Mouse (Mus musculus): ENCODE data around the gene Lce1e. TPM values are rescaled to one million over a fixed set of nuclear protein-coding genes. Genes with fewer than 3 reads are reported as not detected.
"Not testable (repeated sequence)": the region's sequence is repeated elsewhere in the genome, so short reads cannot be mapped to it uniquely, and the experiment has no call there.

Lce1e gene
- polyA plus RNA-seq (2012; ENCODE audit: insufficient read depth, insufficient read length, missing spikeins) = not detected in 2 replicates

DNA sequence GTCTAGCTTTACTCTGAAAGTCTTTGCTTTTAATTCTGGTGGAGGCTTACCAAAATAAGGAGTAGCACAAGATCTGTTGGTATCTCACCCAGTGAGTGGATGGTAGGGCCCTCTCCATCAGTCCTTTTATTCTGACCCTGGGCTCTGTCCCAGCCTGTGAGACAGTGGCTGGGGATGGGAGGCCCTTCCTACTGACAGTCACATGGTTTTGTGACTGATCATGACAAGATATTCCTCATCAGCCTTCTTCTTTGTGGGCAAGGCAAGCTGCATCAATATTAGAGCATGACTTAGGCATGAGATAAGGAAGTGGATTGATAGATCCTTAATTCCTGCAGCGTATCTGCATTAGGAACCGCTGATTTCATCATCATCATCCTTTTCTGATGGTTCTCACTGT lies at the start of gene Lce1e:
Gene Lce1e, minus strand, starts transcription at position 101 of the 400 bp plus-strand sequence.
- Histone ChIP-seq H3K4me3 (ENCODE audit: insufficient read depth, low read depth, low read length) (no peak within 1 kb of the TSS), H3K4me1 (ENCODE audit: control insufficient read depth, insufficient read depth, insufficient read length, low read length) (no peaks in the 10 kb centered on the region), H3K27ac (replicated peaks; ENCODE audit: low read depth, low read length) (no peak within 1 kb of the TSS)

GRCm38 (mm10) chr3:92753197-92753596 lies 44.3 kb upstream of the Lce1e start:
- no peak overlapping the region for H3K27ac ChIP-seq (replicated peaks; ENCODE audit: low read depth, low read length)
- no peak overlapping the region for H3K4me3 ChIP-seq (ENCODE audit: insufficient read depth, low read depth, low read length)
- H3K4me1 ChIP-seq (ENCODE audit: control insufficient read depth, insufficient read depth, insufficient read length, low read length) = no peaks in the 10 kb centered on the region

- Histone ChIP-seq H3K27ac (replicated peaks; ENCODE audit: low read depth, low read length) (no peak within 1 kb of the TSS), H3K4me3 (ENCODE audit: insufficient read depth, low read depth, low read length) (no peak within 1 kb of the TSS), H3K4me1 (ENCODE audit: control insufficient read depth, insufficient read depth, insufficient read length, low read length) (no peaks in the 10 kb centered on the region)
These were observed 43.4 kb upstream of the Lce1e start, which contains the start of gene Lce1g for GRCm38 (mm10) chr3:92752238-92752637. Gene Lce1g, minus strand, starts transcription at chr3:92752338.

- Histone ChIP-seq H3K4me1 (ENCODE audit: control insufficient read depth, insufficient read depth, insufficient read length, low read length) (no peaks in the 10 kb centered on the region), H3K27ac (replicated peaks; ENCODE audit: low read depth, low read length) (no peak within 1 kb of the TSS), H3K4me3 (ENCODE audit: insufficient read depth, low read depth, low read length) (no peak within 1 kb of the TSS)
These were observed 30.1 kb upstream of the Lce1e start, which contains the start of gene Gm38119 for GRCm38 (mm10) chr3:92738996-92739395. Gene Gm38119, minus strand, starts transcription at chr3:92739096.

DNA sequence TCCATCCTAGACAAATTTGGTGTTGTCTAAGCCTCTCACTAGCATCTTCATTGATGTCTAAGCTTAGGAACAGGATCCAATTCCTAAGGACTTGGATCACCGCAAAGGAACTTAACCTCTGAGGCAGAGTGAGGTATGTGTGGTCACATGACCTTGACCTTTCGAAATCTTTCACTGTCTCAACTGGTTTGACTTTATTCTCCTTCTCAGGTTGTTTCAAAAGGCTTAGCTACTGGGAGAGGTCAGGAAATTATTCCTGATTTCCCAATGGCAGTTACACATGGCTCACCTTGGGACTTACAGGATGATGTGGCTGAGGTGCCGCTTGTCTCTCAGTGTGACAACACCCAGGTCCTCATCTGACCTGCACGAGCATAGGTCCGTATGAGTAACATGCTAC lies 13.8 kb upstream of the Lce1e start:
- Histone ChIP-seq H3K27ac (replicated peaks; ENCODE audit: low read depth, low read length) (no peak overlapping the region), H3K4me3 (ENCODE audit: insufficient read depth, low read depth, low read length) (no peak overlapping the region), H3K4me1 (ENCODE audit: control insufficient read depth, insufficient read depth, insufficient read length, low read length) (no peaks in the 10 kb centered on the region)

DNA sequence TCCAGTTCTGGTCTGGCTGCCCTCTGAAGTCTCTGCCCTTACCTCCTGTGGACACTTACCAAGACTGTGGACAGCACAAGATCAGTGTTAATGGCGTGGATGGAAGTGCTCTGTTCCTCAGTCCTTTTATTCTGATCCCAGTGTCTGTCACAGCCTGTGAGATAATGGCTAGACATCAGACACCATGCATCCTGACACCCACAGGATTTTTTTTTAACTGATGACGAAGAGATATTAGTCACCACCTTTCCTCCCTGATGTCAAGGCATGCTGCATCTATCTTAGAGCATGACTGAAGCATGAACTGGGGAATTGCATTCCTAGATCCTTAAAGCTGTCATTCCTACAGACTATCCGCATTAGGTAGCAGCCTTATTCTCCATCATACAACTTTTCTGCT lies 11.4 kb upstream of the Lce1e start, which contains the start of gene Lce1f:
Gene Lce1f, minus strand, starts transcription at position 101 of the 400 bp plus-strand sequence.
- Histone ChIP-seq H3K27ac (replicated peaks; ENCODE audit: low read depth, low read length) (no peak within 1 kb of the TSS), H3K4me3 (ENCODE audit: insufficient read depth, low read depth, low read length) (no peak within 1 kb of the TSS), H3K4me1 (ENCODE audit: control insufficient read depth, insufficient read depth, insufficient read length, low read length) (no peaks in the 10 kb centered on the region)

DNA sequence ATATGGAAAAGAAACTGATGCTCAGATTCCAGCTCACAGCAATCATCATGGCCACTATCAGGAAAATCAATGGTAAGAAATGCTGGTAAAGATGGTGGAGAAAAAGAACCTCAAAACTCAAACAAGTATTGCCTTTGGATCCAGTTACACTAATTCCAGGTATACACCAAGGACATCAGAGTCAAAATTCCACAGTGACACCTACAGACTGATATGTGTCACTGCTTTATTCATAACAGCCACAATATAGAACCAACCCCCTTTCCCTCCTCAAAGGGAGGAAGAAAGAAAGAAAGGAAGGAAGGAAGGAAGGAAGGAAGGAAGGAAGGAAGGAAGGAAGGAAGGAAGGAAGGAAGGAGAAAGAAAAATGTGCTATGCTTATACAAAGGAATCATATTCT lies 6.2 kb upstream of the Lce1e start:
- no peak overlapping the region for H3K4me3 ChIP-seq (ENCODE audit: insufficient read depth, low read depth, low read length)
- H3K27ac ChIP-seq (replicated peaks; ENCODE audit: low read depth, low read length) = no peak overlapping the region
- no peaks in the 10 kb centered on the region for H3K4me1 ChIP-seq (ENCODE audit: control insufficient read depth, insufficient read depth, insufficient read length, low read length)

GRCm38 (mm10) chr3:92694613-92695012 lies 14.3 kb downstream of the Lce1e start:
- Histone ChIP-seq H3K4me3 (ENCODE audit: insufficient read depth, low read depth, low read length) (no peak overlapping the region), H3K4me1 (ENCODE audit: control insufficient read depth, insufficient read depth, insufficient read length, low read length) (no peaks in the 10 kb centered on the region), H3K27ac (replicated peaks; ENCODE audit: low read depth, low read length) (no peak overlapping the region)

- H3K27ac ChIP-seq (replicated peaks; ENCODE audit: low read depth, low read length) = no peak overlapping the region
- H3K4me1 ChIP-seq (ENCODE audit: control insufficient read depth, insufficient read depth, insufficient read length, low read length) = no peaks in the 10 kb centered on the region
- no peak overlapping the region for H3K4me3 ChIP-seq (ENCODE audit: insufficient read depth, low read depth, low read length)
These were observed 17.2 kb downstream of the Lce1e start for GRCm38 (mm10) chr3:92691688-92692087.

- not testable (repeated sequence) for H3K4me3 ChIP-seq (ENCODE audit: insufficient read depth, low read depth, low read length); H3K27ac ChIP-seq (replicated peaks; ENCODE audit: low read depth, low read length); H3K4me1 ChIP-seq (ENCODE audit: control insufficient read depth, insufficient read depth, insufficient read length, low read length)
These were observed 19.7 kb downstream of the Lce1e start for GRCm38 (mm10) chr3:92689154-92689553.

- Histone ChIP-seq H3K27ac (replicated peaks; ENCODE audit: low read depth, low read length) (no peak within 1 kb of the TSS), H3K4me1 (ENCODE audit: control insufficient read depth, insufficient read depth, insufficient read length, low read length) (no peaks in the 10 kb centered on the region)
These were observed 21.8 kb downstream of the Lce1e start, which contains the start of gene Lce1d for GRCm38 (mm10) chr3:92687110-92687509. Gene Lce1d, minus strand, starts transcription at chr3:92687210.

DNA sequence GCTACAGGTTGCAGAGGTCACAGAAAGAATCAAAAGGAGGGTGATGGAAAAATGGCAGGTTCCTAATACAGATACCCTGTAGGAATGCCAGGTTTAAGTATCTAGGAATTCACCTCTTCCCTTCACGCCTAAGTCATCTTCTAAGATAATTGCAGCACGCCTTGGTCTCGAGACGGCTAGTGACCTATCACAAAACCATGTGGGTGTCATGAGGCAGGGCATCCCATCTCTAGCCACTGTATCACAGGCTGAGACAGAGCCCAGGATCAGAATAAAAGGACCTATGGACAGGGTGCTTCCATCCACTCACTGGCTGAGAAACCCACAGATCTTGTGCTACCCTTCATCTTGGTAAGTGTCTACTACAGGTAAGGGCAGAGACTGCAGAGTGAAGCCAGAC lies 29.9 kb downstream of the Lce1e start, which contains the start of gene Lce1c:
Gene Lce1c, plus strand, starts transcription at position 301 of the 400 bp plus-strand sequence.
- no peak within 1 kb of the TSS for H3K27ac ChIP-seq (replicated peaks; ENCODE audit: low read depth, low read length)
- H3K4me3 ChIP-seq (ENCODE audit: insufficient read depth, low read depth, low read length) = no peak within 1 kb of the TSS
- H3K4me1 ChIP-seq (ENCODE audit: control insufficient read depth, insufficient read depth, insufficient read length, low read length) = no peaks in the 10 kb centered on the region

More at GRCm38 (mm10) chr3:92687110-92687509, 21.8 kb downstream of the Lce1e start, which contains the start of gene Lce1d:
- no peak within 1 kb of the TSS for H3K4me3 ChIP-seq (ENCODE audit: insufficient read depth, low read depth, low read length)

DNA sequence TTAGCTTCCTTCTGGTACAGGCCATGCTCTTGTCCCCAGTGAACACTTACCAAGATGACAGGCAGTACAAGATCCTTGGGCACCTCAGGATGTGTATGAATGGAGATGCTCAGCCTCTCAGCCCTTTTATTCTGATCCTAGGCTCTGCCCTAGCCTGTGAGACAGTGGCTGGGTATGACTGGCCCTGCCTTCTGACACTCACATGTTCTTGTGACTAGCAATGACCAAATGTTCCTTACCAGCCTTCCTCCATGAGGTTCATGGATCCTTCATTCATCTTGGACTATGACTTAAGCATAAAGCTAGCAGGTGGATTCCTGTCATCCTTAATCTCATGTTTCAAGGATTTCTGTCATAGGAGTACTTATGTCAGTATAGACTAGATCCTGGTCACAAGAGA lies 38.7 kb downstream of the Lce1e start, which contains the start of gene Lce1a2:
Gene Lce1a2, minus strand, starts transcription at position 101 of the 400 bp plus-strand sequence.
- H3K4me1 ChIP-seq (ENCODE audit: control insufficient read depth, insufficient read depth, insufficient read length, low read length) = no peaks in the 10 kb centered on the region
- H3K27ac ChIP-seq (replicated peaks; ENCODE audit: low read depth, low read length) = no peak within 1 kb of the TSS
- no peak within 1 kb of the TSS for H3K4me3 ChIP-seq (ENCODE audit: insufficient read depth, low read depth, low read length)
